Mouse (Mus musculus) macrophage (primary cell): ENCODE measurements around the gene 4930579G24Rik. TPM values are rescaled to one million over a fixed set of nuclear protein-coding genes. Genes with fewer than 3 reads are reported as not detected.

Source experiments
- H3K27ac ChIP-seq: fragments of 350-480 bp; formaldehyde crosslinking; 2 replicates; pipeline ENCODE4 v1.9.0; 2021
- H3K36me3 ChIP-seq: fragments of 350-480 bp; formaldehyde crosslinking; 2 replicates; pipeline ENCODE4 v1.9.0; 2021; ENCODE audit errors: inconsistent target
- H3K4me3 ChIP-seq: fragments of 350-480 bp; formaldehyde crosslinking; 2 replicates; pipeline ENCODE4 v1.9.0; 2021; ENCODE audit errors: inconsistent target
- H3K79me2 ChIP-seq: fragments of 350-480 bp; formaldehyde crosslinking; 2 replicates; pipeline ENCODE4 v1.9.0; 2021; ENCODE audit errors: inconsistent target
- WGBS: methylation state at CpG from one replicate; pipeline ENCODE4 v1.1.7; 2026; ENCODE audit warnings: inconsistent platforms; ENCODE audit not compliant: missing documents; 5-methylcytosine and 5-hydroxymethylcytosine counted together
- polyA plus RNA-seq: library from polyadenylated mRNA; stranded (reverse); fragments of 250-400 nt; gene quantifications from 3 replicates; pipeline ENCODE4 v1.2.4, GENCODE M21; 2018; ENCODE audit warnings: inconsistent platforms
- total RNA-seq, 78 experiments: library from RNA; depleted of rRNA; stranded (reverse); fragments of 250-400 nt; gene quantifications; 1 replicate in 9 of 78; 2 replicates in 24 of 78; 3 replicates in 43 of 78; 4 replicates in 2 of 78; pipeline ENCODE4 v1.2.4; 2018; ENCODE audit warnings: inconsistent platforms in 56 of 78

4930579G24Rik gene
- under 1 TPM in 3 of 26 experiments, not detected in 23; 0.37 to 0.76 (median 0.63) TPM for total RNA-seq (2018; cell fraction: chromatin; rRNA removed)
- total RNA-seq (2018; cell fraction: cytosol; rRNA removed): 1 to 10 TPM in 25 of 26 experiments, under 1 TPM in 1; 0.99 to 2.7 (median 1.8) TPM
- 1 to 10 TPM in 7 of 26 experiments, under 1 TPM in 16, not detected in 3; 0.42 to 3.6 (median 0.86) TPM for total RNA-seq (2018; cell fraction: nucleus; rRNA removed)
- 1.6 to 5.4 TPM (median 1.9 TPM) in 3 replicates for polyA plus RNA-seq

DNA sequence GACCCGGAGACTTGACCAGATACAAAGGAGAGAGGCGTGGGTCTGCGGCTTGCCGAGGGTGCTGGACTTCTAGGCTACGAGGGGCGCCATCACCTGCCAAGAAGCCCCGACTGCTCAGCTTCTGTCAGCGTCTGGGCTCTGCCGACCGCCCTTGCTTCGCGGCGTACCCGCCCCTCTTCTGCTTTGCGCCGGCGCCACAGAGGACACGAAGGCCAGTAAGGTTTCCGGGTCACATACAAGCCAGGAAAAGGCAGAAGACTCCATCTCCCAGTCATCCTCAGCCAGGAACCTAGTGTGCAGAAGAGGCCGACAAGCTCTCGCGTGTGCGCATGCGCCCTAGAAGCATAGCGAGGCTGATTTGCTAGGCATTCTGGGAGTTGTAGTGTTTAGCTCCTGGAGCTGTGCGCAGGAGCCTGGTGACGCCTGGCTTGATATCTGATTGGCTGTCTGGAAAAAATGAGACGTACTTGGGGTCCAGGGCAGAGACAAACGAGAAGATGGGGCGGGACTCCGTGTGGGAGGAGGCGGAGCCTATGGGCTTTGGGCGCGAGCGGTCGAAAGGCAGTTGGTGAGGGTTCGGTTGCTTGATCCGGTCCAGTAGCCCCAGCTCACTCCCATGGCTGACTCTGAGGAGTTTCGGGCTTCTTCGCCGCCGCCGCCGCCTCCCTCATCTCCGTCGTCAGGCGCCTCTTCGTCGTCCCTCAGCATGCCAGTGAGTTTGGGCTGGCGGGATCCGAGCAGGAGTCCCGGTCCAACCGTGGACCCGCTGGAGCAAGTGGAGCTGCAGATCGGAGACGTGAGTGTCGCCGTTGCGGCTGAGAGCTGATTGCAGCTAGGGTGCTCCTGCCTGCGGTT, at the start of gene 4930579G24Rik:
Gene 4930579G24Rik (plus strand): TSS at position 519 of the 855 bp plus-strand sequence.
- Histone ChIP-seq H3K79me2 (peaks cover 22% of the 10 kb centered on the region; the same call in 1 of the 2 replicates), H3K4me3 (peak within 1 kb of the TSS; percentile 90), H3K36me3 (no peaks in the 10 kb centered on the region), H3K27ac (peak within 1 kb of the TSS; percentile 44)
- under 1% methylated on average over 60 of the region's 60 CpGs for WGBS

DNA sequence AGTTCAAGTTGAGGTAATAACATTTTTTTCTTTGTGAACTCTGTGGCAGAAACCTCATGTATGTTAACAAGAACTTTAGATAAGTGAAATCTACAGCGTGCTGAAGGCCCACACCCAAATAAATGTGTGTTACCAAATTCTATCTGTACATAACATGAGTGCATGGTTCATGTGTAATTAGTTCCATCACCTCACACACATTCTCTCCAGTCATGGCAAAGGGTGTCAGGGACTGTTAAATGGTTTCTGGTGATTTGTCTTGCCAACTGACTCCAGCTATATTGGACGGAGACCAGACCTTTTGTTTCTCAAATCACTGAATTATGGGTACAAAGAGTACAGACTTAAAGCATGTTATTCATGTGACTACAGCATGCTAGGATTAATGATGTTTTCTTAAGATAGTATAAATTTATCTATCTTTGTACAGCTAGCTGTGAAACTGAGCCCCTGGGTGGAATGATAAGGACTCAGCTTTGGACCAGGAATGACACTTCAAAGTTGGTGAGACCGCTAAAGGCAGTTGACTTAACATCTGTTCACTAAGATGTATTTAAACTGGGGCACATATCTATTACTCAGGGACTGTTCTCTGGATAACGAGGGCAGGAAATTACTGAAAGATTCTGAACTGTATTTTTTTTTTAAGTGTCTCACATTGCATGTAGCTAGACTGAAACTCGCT, 48.8 kb upstream of the 4930579G24Rik start:
- Histone ChIP-seq H3K27ac (no peak overlapping the region), H3K4me3 (no peak overlapping the region), H3K36me3 (no peaks in the 10 kb centered on the region), H3K79me2 (no peaks in the 10 kb centered on the region; the same call in 1 of the 2 replicates)
- WGBS: 95% methylated on average over 5 of the region's 5 CpGs

DNA sequence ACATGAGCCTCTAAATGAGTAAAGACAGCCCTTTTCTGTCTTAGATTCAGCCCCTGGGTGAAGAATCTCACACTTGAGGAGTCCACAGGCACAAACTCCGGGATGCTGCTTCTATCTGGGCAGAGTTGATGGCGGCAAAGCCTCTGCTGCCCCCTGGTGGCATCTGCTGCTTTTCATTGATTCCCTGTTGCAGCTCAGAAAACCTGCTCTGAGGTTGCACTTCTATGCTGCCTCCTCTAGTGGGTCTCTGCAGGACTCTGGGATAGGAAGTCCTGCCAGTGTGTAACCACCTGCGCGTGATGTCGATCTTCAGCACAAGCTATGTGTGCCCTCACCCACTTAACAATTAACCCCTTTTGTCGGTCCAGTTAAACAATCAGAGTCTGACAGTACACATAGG, 42.1 kb upstream of the 4930579G24Rik start:
- Histone ChIP-seq H3K4me3 (no peak overlapping the region), H3K79me2 (peaks cover 13% of the 10 kb centered on the region), H3K36me3 (no peaks in the 10 kb centered on the region), H3K27ac (no peak overlapping the region)
- WGBS: 1% methylated on average over 6 of the region's 6 CpGs

DNA sequence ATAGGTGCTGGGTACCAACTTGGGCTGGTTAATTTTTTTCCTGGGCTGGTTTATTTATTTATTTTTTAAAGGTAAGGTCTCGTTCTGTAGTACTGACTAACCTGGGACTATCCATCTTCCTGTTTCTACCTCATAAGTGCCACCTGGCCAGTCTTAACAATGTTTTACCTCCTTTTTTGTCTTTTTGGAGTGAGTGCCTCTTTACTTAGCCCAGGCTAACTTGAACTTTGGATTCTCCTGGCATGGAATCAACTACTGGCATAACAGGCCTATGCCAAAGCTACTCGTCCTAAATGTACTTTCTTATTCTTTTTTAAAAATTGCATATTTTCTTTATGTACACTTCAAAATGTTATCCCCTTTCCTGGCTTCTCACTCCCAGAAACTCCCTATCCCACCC, 39.2 kb upstream of the 4930579G24Rik start:
- Histone ChIP-seq H3K36me3 (peaks cover 10% of the 10 kb centered on the region; the same call in 1 of the 2 replicates), H3K79me2 (peaks cover 39% of the 10 kb centered on the region), H3K4me3 (no peak overlapping the region), H3K27ac (no peak overlapping the region)
- WGBS: 83% methylated on average over 2 of the region's 2 CpGs

DNA sequence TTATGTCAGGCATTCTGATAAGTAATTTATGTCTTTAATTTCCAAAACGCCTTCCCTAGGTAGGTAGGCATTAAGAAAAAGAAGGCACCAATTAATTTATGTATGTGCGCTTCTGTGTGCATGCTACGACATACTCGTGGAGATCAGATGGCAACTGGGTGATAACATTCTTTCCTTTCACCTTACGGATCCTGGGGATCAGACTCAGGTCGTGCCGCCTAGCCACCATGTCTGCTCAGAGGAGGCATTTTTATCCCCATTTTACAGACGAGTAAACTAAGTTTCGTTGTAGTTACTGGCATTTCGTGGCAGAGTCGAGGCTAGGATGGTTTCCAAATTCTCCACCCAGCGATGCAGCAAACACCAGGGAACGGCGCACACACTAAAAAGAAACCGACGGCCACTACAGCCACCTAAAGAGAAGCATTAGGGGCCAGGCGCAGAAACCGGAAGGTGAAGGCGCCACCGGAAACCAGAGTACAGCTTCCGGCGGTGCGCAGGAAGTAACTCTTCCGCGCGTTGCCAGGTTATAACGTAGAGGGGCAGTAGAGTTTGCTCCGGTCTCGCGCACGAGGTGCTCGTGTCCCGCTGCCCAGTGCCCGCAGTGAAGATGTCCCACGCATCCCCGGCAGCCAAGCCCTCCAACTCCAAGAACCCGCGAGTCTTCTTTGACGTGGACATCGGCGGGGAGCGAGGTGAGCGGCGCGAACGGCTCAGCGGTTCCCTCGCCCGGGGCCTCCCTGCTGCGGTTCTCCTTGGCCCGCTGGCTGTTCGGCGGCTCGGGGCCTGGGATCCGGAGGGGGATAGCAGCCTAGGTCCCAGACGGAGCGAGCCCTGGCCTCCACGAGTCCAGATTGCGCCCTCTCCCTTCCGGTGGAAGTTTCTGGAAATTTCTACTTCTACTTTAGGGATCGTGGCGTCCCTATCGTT, 37.8 kb upstream of the 4930579G24Rik start, which contains the start of gene Ppid:
Gene Ppid (plus strand): TSS at position 480 of the 930 bp plus-strand sequence.
- peak within 1 kb of the TSS; percentile 71 for H3K27ac ChIP-seq
- H3K79me2 ChIP-seq: peaks cover 36% of the 10 kb centered on the region
- 4% methylated on average over 63 of the region's 63 CpGs for WGBS
- H3K4me3 ChIP-seq: peak within 1 kb of the TSS; percentile 70
- peaks cover 25% of the 10 kb centered on the region for H3K36me3 ChIP-seq

DNA sequence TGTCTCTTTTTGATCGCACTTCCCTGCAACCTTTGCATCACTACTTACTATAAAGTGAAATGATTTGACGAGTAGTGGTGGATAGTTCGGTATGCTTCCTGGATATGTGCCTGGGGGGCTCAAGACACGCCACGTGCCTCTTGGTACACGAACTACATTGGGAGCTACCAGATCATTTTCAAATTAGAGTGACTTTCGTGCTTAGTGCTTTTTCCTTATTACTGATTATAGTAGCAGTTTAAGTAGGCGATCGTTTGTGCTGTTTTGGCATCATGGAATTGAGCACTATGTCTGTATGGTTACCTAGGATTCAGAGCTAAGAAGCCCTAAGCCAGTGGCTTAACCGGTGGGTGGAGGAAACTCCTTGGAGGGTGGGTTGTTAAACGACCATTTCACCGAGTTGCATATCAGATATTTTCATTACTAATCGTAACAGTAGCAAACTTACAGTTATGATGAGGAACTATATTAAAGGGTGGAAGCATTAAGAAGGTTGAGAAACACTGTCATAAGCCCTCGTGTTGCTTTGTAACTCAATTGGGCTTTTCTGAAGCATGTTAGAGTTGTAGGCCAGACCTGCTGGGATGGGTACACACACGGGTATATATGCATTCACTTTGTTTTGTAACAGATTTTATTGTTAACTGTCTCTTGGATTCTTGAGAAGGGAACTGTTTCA, 36.9 kb upstream of the 4930579G24Rik start:
- H3K27ac ChIP-seq: peak overlapping the region; percentile 71
- WGBS: 1% methylated on average over 15 of the region's 15 CpGs

DNA sequence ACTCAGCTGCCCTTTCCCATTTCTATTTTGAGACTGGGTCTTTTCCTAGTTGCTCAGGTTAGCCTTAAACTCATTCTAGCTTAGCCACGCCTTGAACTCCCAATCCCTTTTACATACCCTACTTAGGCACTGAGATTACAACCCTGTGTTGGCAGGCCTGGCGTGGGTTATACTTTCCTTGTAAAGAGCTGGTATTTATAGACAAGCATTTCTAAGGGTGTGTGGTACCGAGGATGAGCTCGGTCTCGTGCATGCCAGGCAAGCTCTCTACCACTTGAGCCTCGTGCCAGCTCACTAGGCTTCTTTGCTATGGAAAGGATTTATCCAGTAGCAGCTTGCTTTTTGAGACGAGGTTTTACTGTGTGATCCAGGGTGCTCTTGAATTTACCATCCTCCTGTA, 33.4 kb upstream of the 4930579G24Rik start:
- H3K36me3 ChIP-seq: peaks cover 47% of the 10 kb centered on the region
- no peak overlapping the region for H3K27ac ChIP-seq
- peaks cover 30% of the 10 kb centered on the region for H3K79me2 ChIP-seq
- no peak overlapping the region for H3K4me3 ChIP-seq
- WGBS: 91% methylated on average over 7 of the region's 7 CpGs

More for the DNA sequence above, 36.9 kb upstream of the 4930579G24Rik start:
- peak overlapping the region; percentile 70 for H3K4me3 ChIP-seq
- peaks cover 30% of the 10 kb centered on the region for H3K79me2 ChIP-seq
- H3K36me3 ChIP-seq: peaks cover 33% of the 10 kb centered on the region

DNA sequence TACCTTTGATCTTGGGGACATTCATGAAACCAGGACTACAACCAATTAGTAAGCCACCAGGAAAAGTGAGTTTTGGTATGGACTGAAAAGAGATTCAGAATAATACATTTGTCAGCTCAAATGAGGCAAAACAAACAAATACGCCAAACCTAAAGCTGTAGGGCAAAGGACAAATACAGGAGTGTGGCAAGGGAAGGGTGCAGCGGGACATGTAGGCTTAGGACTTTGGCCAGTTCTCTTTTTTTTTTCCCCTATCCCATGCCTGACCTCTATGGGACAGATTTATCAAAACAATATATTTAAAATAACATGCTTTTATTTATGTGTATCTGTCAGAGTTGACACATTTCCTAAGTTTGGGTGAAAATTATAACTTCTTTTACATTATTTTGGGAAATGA, 19.0 kb upstream of the 4930579G24Rik start:
- Histone ChIP-seq H3K36me3 (peaks cover 56% of the 10 kb centered on the region), H3K27ac (no peak overlapping the region), H3K4me3 (no peak overlapping the region), H3K79me2 (no peaks in the 10 kb centered on the region)
- 96% methylated on average over 2 of the region's 2 CpGs for WGBS

DNA sequence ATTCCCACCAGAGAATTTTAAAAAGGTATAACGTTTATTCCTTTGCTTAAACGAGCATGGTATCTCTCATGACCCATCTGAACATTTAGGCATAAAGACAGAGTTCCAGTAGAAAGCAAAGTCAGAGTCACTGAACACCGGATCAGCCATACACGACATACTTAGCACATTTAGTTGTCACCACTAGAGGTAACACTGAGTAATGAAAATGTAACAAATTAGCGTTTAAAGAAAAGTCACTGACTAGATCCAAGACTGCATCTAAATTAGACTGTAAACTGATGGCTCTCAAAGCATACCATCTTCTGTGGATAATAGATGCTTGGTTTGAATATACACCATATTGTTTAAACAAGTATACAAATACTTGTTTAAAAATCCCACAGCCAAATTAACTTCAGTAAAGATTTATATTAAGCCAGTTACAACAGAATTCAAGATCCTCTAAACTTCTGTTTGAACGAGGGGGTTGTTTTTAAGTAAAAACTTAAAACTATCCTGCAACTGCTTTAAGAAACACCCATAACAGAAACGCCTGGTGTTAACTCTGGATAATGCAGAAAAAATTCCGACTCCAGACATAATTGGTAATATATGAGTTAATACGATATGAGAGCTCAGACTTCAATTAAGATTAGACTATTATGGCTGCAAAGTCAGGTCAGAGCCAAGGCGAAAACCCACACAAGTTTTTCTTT, 1.2 kb upstream of the 4930579G24Rik start:
- Histone ChIP-seq H3K4me3 (peak overlapping the region; percentile 90), H3K27ac (no peak overlapping the region), H3K79me2 (peaks cover 22% of the 10 kb centered on the region; the same call in 1 of the 2 replicates), H3K36me3 (peaks cover 3% of the 10 kb centered on the region; the same call in 1 of the 2 replicates)
- WGBS: 7% methylated on average over 10 of the region's 10 CpGs

DNA sequence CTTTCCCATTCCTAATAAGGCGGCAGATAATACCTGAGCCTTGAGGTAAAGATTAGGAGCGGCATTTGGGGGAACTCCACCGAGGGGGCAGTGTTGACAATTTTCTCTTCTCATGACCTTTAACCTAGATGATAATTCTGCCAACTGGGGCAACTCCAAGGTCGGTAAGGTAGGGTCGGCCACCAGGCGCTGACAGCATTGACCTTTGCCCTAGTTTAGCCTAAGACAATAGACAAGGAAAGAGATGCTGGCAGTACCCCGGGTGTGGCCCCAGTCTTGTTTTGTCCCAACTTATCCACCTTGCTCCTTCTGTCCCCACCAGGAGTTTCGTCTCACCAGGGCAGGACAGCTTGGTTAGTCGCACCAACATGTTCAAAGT, 708 bp upstream of the 4930579G24Rik start:
- WGBS: 2% methylated on average over 9 of the region's 9 CpGs
- Histone ChIP-seq H3K79me2 (peaks cover 22% of the 10 kb centered on the region; the same call in 1 of the 2 replicates), H3K27ac (peak overlapping the region; percentile 44; the same call in 1 of the 2 replicates), H3K4me3 (peak overlapping the region; percentile 90), H3K36me3 (no peaks in the 10 kb centered on the region)

DNA sequence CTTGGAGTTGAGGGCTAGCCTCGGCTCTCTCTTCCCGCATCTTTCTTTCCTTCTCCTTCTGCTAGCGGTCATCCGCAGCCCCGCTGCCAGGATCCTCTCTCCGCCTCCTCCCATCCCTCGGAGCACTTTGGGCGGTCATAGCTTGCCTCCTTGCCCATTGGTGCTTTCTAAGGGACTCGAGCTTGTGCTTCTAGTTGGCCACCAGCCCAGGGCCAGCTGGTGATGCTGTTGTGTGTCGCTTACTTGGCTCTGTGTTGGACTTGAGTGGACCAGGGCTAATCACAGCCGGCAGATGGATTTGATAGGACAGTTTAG, 494 bp downstream of the 4930579G24Rik start, which contains the start of gene Etfdh:
Gene Etfdh (minus strand): TSS at position 85 of the 315 bp plus-strand sequence.
- H3K79me2 ChIP-seq: peaks cover 22% of the 10 kb centered on the region; the same call in 1 of the 2 replicates
- peak within 1 kb of the TSS; percentile 44 for H3K27ac ChIP-seq
- WGBS: 3% methylated on average over 11 of the region's 11 CpGs
- H3K4me3 ChIP-seq: peak within 1 kb of the TSS; percentile 90
- H3K36me3 ChIP-seq: no peaks in the 10 kb centered on the region

DNA sequence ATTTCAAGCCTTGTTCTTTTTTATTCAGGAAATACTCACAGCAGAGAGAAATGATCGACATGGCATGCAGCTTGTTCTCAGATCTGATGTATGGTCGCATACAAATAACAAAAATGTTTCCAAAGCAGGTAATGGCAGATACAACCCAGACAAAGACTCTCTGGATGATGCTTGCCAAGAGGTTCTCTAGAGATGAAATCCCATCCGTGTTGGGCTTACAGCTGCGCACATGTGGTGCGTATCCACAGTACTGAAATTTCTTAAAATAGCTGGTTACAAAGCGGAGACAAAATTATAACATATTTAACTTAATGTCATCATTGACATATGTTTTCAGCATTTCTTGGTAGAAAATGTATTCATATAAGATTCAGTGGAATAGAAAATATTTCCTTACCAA, 23.2 kb downstream of the 4930579G24Rik start:
- Histone ChIP-seq H3K4me3 (no peak overlapping the region), H3K36me3 (no peaks in the 10 kb centered on the region), H3K27ac (no peak overlapping the region), H3K79me2 (no peaks in the 10 kb centered on the region)
- WGBS: 91% methylated on average over 6 of the region's 6 CpGs

DNA sequence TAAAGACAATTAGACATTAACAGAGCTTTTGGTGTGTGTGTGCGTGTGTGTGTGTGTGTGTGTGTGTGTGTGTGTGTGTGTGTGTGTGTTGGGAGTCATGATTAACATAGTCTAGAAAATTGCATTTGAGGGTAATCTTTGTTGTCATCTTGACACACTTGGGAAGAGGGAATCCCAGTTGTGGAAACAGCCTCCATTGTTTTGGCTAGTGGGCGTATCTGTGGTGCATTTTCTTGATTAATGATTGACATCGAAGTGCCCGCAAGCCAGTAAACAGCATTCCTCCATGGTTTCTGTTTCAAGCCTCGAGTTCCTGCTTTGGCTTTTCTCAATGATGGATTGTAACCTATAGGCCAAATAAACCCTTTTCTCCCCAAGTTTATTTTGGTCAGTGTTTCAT, 27.8 kb downstream of the 4930579G24Rik start:
- no peaks in the 10 kb centered on the region for H3K79me2 ChIP-seq
- 71% methylated on average over 5 of the region's 5 CpGs for WGBS
- H3K36me3 ChIP-seq: no peaks in the 10 kb centered on the region
- no peak overlapping the region for H3K27ac ChIP-seq
- no peak overlapping the region for H3K4me3 ChIP-seq
